Mouse (Mus musculus): ENCODE results near the gene Ugt2b36.
"Not testable (repeated sequence)": the region's sequence is repeated elsewhere in the genome, so short reads cannot be mapped to it uniquely, and the experiment has no call there.

Gene Ugt2b36

GRCm38 (mm10) chr5:87092346-87093027 lies at the start of gene Ugt2b36:
Gene Ugt2b36 (minus strand): TSS chr5:87092555.
- DNase-seq (ENCODE audit: low spot score in 2 of 2), result no peak

DNA sequence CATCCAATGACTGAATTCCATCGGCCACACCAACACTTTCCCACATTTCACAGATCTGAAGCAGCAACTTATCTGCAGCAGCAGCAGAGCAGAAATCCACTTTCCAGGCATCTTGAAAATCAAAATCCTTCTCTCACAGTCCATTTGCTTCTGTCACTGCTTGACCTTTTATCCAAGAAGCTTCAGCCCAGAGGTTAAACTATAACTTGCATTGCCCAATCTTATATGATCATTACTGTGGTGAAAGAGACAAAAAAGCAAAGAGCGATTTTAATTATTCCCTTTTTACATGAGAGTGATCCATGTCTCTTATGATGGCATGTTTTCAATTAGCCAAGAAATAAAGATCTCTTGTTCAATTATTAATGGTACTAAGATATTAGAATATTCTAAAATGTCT lies 47.8 kb upstream of the Ugt2b36 start, which contains the start of gene Ugt2b5:
TSS of gene Ugt2b5 (minus strand) at position 123 of the 400 bp plus-strand sequence.
- DNase-seq (ENCODE audit: low spot score in 2 of 2), result not testable (repeated sequence)

GRCm38 (mm10) chr5:87103697-87104096 lies 11.3 kb upstream of the Ugt2b36 start:
- DNase-seq (ENCODE audit: low spot score in 2 of 2), result not testable (repeated sequence)

DNA sequence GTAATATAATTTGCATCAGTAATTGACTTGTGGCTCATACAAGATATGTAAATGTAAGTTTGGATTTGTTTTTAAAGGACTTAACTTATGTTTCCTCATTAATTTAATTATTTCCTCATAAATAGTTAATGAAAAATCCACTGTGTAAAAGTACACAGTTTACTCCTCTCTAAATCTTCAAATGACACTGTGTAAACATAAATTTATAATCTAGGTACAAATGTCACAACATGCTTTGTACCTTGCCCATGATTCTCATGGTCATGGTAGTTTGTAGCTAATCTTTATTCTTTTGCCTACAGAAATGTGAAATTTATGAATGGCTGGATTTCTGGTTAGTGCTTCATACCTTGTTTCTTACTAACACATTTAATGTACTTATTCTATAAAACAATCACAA lies 1.2 kb downstream of the Ugt2b36 start:
- no peak for DNase-seq (ENCODE audit: low spot score in 2 of 2)

GRCm38 (mm10) chr5:87089264-87089663 lies 3.1 kb downstream of the Ugt2b36 start:
- DNase-seq (ENCODE audit: low spot score in 2 of 2), result no peak

DNA sequence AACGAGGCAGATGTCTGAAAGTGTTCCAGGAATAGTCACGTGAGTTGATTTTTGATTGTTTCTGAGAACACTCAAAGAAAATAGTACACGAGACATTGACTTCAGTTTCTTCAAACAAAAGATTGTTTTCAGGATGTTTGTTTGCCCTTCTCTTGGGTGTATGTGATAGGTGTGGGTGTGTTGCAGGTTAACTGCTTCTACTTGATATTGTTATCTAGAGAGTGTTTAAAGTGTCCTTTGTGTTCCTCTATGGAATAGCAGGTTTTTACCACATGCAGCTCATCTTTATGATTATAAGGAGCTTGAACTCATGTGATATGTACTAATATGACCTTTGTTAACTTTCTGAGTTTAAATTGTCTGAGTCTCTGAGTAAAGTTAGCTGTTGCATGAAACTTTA lies 6.1 kb downstream of the Ugt2b36 start:
- no peak for DNase-seq (ENCODE audit: low spot score in 2 of 2)

DNA sequence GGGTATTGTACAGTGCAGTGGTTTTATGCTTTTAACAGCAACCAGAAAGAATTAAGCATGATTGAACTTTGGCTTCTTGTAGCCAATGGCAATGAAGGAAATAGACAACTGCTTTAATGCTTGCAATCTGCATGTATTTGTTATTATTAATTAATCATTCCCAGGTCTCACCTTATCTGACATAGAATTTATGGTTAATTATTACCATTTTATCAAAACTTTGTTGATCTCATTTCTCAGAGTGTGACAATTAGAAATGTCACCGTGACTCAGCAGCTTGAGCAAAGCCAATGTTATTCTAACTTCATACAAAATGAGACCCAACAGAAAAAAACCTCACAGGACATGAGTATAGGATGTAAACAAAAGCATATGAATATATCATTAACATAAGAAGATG lies 61.7 kb downstream of the Ugt2b36 start:
- no peak for DNase-seq (ENCODE audit: low spot score in 2 of 2)

DNA sequence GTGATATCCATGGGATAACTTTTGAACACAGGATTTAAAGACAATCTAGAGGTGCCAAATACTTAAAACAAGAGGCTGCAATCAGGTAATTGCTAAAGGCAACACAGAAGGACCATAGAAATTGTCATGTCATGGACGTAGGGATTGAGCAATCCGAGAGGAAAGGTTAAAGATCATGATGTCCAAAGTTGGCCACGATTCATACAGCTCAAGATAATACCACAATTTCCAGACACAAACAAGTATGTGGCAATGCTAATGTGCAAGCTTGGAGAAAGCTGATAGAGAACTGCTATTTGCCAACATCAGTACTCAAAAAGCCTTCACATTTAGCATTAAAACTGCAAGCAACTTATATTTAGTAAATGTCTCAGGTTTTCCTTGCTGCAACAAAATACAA lies 65.0 kb downstream of the Ugt2b36 start:
- DNase-seq (ENCODE audit: low spot score in 2 of 2), result no peak
